Mouse (Mus musculus) cerebellum, adult 18-20 months (tissue): ENCODE measurements around the gene Tut1.
"Not testable (repeated sequence)": the region's sequence is repeated elsewhere in the genome, so short reads cannot be mapped to it uniquely, and the experiment has no call there.

ENCODE experiments used
- DNase-seq, 2 experiments: peaks; one replicate each; pipeline ENCODE4 v3.0.0; 2021

Gene Tut1

GRCm38 (mm10) chr19:8984255-8984868 is 30.7 kb downstream of the Tut1 start:
- DNase-seq, result no peak

GRCm38 (mm10) chr19:8985891-8986290 is 32.2 kb downstream of the Tut1 start:
- DNase-seq, result no peak

GRCm38 (mm10) chr19:8987816-8988215 is 34.2 kb downstream of the Tut1 start:
- DNase-seq, result no peak

GRCm38 (mm10) chr19:8988346-8989065 is 34.9 kb downstream of the Tut1 start:
- no peak for DNase-seq

- DNase-seq, result peak in 1 of 2 experiments; percentile 28
Measured at GRCm38 (mm10) chr19:8989066-8989566, 35.5 kb downstream of the Tut1 start, which contains the start of gene Ahnak. Gene Ahnak (plus strand): TSS chr19:8989284.

GRCm38 (mm10) chr19:8989567-8990431 is 36.2 kb downstream of the Tut1 start:
- DNase-seq, result no peak

GRCm38 (mm10) chr19:8990432-8991102 is 36.9 kb downstream of the Tut1 start:
- DNase-seq, result no peak

- no peak for DNase-seq
Measured at GRCm38 (mm10) chr19:8991245-8991870, 37.7 kb downstream of the Tut1 start.

- DNase-seq, result no peak
Measured at GRCm38 (mm10) chr19:8991871-8992735, 38.5 kb downstream of the Tut1 start.

GRCm38 (mm10) chr19:8992769-8993624 is 39.4 kb downstream of the Tut1 start:
- peak; percentile 44 to 47 for DNase-seq

GRCm38 (mm10) chr19:8993625-8993912 is 39.9 kb downstream of the Tut1 start:
- no peak for DNase-seq

GRCm38 (mm10) chr19:8994813-8995607 is 41.4 kb downstream of the Tut1 start:
- DNase-seq, result no peak

GRCm38 (mm10) chr19:8996601-8997000 is 43.0 kb downstream of the Tut1 start:
- DNase-seq, result no peak

- DNase-seq, result no peak
Measured at GRCm38 (mm10) chr19:8997546-8997945, 43.9 kb downstream of the Tut1 start.

GRCm38 (mm10) chr19:8998546-8998945 is 44.9 kb downstream of the Tut1 start:
- no peak for DNase-seq

- no peak for DNase-seq
Measured at GRCm38 (mm10) chr19:8999223-8999622, 45.6 kb downstream of the Tut1 start.

GRCm38 (mm10) chr19:9006915-9007314 is 53.3 kb downstream of the Tut1 start:
- not testable (repeated sequence) for DNase-seq
